Mouse (Mus musculus) ES-E14 (cell line): ENCODE results near the gene H2afz. TPM values are rescaled to one million over a fixed set of nuclear protein-coding genes. Genes with fewer than 3 reads are reported as not detected.

Experiments used
- DNase-seq: peaks from one replicate; pipeline ENCODE4 v3.0.0-alpha.2; 2013; ENCODE audit warnings: low read depth, low spot score
- H3K27ac ChIP-seq: 2 replicates; pipeline ENCODE4 v1.5.1; 2012; ENCODE audit warnings: low read depth, mild to moderate bottlenecking, low read length, moderate library complexity, mixed read lengths; ENCODE audit not compliant: poor library complexity, insufficient read depth, severe bottlenecking
- H3K36me3 ChIP-seq: 2 replicates; pipeline ENCODE4 v1.6.1; 2012; ENCODE audit warnings: mild to moderate bottlenecking, low read length, moderate library complexity, mixed read lengths; ENCODE audit not compliant: control insufficient read depth, poor library complexity, insufficient read depth, severe bottlenecking
- H3K4me1 ChIP-seq, 2 experiments: fragments of 150-350 bp in 1 of 2; sonication (generic) in 1 of 2; 2 replicates each; pipeline ENCODE4 v1.6.1; 2012; ENCODE audit warnings: low read length in 2 of 2, mild to moderate bottlenecking in 1 of 2, mixed read lengths in 1 of 2; ENCODE audit not compliant: control insufficient read depth in 2 of 2, insufficient read depth in 2 of 2, poor library complexity in 1 of 2
- H3K4me3 ChIP-seq, 2 experiments: fragments of 150-350 bp in 1 of 2; sonication (generic) in 1 of 2; 2 replicates each; pipeline ENCODE4 v1.5.1; 2012; ENCODE audit warnings: low read length in 2 of 2, low read depth in 1 of 2, mild to moderate bottlenecking in 1 of 2, mixed read lengths in 1 of 2; ENCODE audit not compliant: insufficient read depth in 1 of 2, poor library complexity in 1 of 2, severe bottlenecking in 1 of 2
- H3K9ac ChIP-seq: 2 replicates; pipeline ENCODE4 v1.6.1; 2012; ENCODE audit warnings: low read depth, mild to moderate bottlenecking, low read length, mixed read lengths; ENCODE audit not compliant: poor library complexity, insufficient read depth, severe bottlenecking
- H3K9me3 ChIP-seq: fragments of 150-350 bp; sonication (generic); 2 replicates; pipeline ENCODE4 v1.6.1; 2012; ENCODE audit warnings: low read depth, mild to moderate bottlenecking, low read length; ENCODE audit not compliant: control insufficient read depth, insufficient read depth
- CHD2 ChIP-seq: IDR thresholded peaks from 2 replicates; pipeline ENCODE4 v1.6.1; 2014; ENCODE audit warnings: mild to moderate bottlenecking, low read depth, low read length, inconsistent platforms
- HCFC1 ChIP-seq: IDR thresholded peaks from 2 replicates; pipeline ENCODE4 v1.6.1; 2012; ENCODE audit warnings: low read length, inconsistent platforms, borderline replicate concordance; ENCODE audit not compliant: insufficient read depth
- MAFK ChIP-seq: IDR thresholded peaks from 2 replicates; pipeline ENCODE4 v1.6.1; 2014; ENCODE audit warnings: mild to moderate bottlenecking, low read depth, low read length, inconsistent platforms; ENCODE audit not compliant: insufficient read depth
- ZC3H11A ChIP-seq: IDR thresholded peaks from 2 replicates; pipeline ENCODE4 v1.6.1; 2012; ENCODE audit warnings: low read depth, mild to moderate bottlenecking, inconsistent platforms, low read length, borderline replicate concordance
- ZNF384 ChIP-seq: IDR thresholded peaks from 2 replicates; pipeline ENCODE4 v1.6.1; 2012; ENCODE audit warnings: low read depth, low read length, inconsistent platforms
- in situ Hi-C, 2 experiments: fragments of 600-800 bp; cut with MboI; formaldehyde crosslinking; loops; one replicate each; pipeline ENCODE4 v1.15.1; 2025; ENCODE audit warnings: low sequenced_read_pairs in 2 of 2, inconsistent platforms in 1 of 2; ENCODE audit not compliant: unreplicated experiment in 2 of 2
- total RNA-seq: library from RNA; depleted of rRNA; stranded (reverse); fragments of 300-350 nt; gene quantifications from 2 replicates; pipeline ENCODE4 v1.2.3, GENCODE M21; 2012

Gene H2afz
- total RNA-seq, 1 experiment = 1,847 TPM

- Histone ChIP-seq H3K36me3 (no peaks in the 10 kb centered on the region), H3K4me1 (peaks cover 9 to 12% of the 10 kb centered on the region in 2 experiments), H3K27ac (no peak overlapping the region; the same call in 1 of the 2 replicates), H3K4me3 (no peak overlapping the region), H3K9me3 (no peaks in the 10 kb centered on the region), H3K9ac (peak overlapping the region; percentile 30; the same call in 1 of the 2 replicates)
- no peak for TF ChIP-seq HCFC1
- no peak for TF ChIP-seq CHD2
- no peak for TF ChIP-seq ZNF384
- TF ChIP-seq ZC3H11A = no peak
- no peak for TF ChIP-seq MAFK
- in situ Hi-C loops = no loop called here
- DNase-seq = no peak
These were observed 36.6 kb upstream of the H2afz start for GRCm38 (mm10) chr3:137827678-137828077.

DNA sequence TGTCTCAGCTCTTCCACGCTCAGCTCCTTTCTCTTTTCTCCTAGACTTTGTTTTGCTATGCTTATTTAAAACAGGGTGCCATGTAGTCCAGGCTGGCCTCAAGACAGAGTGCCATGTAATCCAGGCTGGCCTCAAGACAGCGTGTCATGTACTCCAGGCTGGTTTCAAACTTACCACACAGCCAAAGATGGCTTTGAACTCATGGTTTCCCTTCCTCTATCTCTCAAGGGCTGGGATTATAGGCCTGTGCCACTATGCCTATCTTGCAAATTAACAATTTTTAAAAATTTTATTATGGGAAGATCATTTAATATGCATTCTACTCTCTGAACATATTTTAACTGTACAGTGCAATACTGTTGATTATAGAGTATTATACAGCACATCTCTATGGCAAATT, 33.1 kb upstream of the H2afz start:
- TF ChIP-seq ZC3H11A = no peak
- TF ChIP-seq ZNF384 = no peak
- no peak for TF ChIP-seq HCFC1
- H3K36me3 ChIP-seq = no peaks in the 10 kb centered on the region

GRCm38 (mm10) chr3:137833128-137833527, 31.2 kb upstream of the H2afz start:
- no peak overlapping the region for H3K4me3 ChIP-seq
- no peak overlapping the region for H3K9ac ChIP-seq
- peak overlapping the region; percentile 68; the same call in 1 of the 2 replicates for H3K27ac ChIP-seq
- peak; percentile 59 for DNase-seq
- no peaks in the 10 kb centered on the region for H3K9me3 ChIP-seq
- in situ Hi-C loops = no loop called here
- no peaks in the 10 kb centered on the region for H3K36me3 ChIP-seq
- no peak for TF ChIP-seq HCFC1
- TF ChIP-seq ZC3H11A = no peak
- no peak for TF ChIP-seq ZNF384
- TF ChIP-seq CHD2 = peak; percentile 29; the same call in 1 of the 2 replicates
- TF ChIP-seq MAFK = no peak
- peaks cover 13% of the 10 kb centered on the region in 2 experiments for H3K4me1 ChIP-seq

More for the DNA sequence above, 33.1 kb upstream of the H2afz start:
- Histone ChIP-seq H3K9me3 (no peaks in the 10 kb centered on the region), H3K27ac (no peak overlapping the region), H3K4me1 (peaks cover 15 to 18% of the 10 kb centered on the region in 2 experiments), H3K9ac (no peak overlapping the region), H3K4me3 (no peak overlapping the region)
- in situ Hi-C loops = no loop called here
- no peak for DNase-seq

DNA sequence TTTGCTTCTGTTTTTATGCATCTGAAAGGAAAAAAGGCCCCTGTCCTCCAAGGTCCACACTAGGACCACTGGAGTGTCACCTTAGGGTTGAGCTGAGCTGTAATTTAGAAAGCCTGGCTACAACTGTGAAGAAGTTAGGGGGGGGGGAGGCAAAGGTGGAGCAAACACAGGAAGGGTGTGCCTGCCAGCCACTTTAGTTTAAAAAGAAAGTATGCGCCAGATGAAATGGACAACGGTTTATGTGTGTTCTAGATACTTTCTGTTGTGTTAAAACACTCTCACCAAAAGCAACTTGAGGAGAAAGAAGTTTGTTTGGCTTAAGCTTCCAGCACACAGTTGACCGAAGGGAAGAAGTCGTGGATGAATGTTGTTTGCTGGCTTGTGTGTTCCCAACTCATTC, 30.6 kb upstream of the H2afz start:
- Histone ChIP-seq H3K4me3 (peak overlapping the region; percentile 2 to 22; a peak in 3 of 4 replicates), H3K36me3 (no peaks in the 10 kb centered on the region), H3K27ac (peak overlapping the region; percentile 89), H3K4me1 (peaks cover 12 to 13% of the 10 kb centered on the region in 2 experiments), H3K9ac (no peak overlapping the region; the same call in 1 of the 2 replicates), H3K9me3 (no peaks in the 10 kb centered on the region)
- peak; percentile 50 for DNase-seq
- TF ChIP-seq CHD2 = 0 out of 2 replicates have a peak, but pooled peaks have one; percentile 3
- no peak for TF ChIP-seq ZC3H11A
- in situ Hi-C loops = no loop called here

DNA sequence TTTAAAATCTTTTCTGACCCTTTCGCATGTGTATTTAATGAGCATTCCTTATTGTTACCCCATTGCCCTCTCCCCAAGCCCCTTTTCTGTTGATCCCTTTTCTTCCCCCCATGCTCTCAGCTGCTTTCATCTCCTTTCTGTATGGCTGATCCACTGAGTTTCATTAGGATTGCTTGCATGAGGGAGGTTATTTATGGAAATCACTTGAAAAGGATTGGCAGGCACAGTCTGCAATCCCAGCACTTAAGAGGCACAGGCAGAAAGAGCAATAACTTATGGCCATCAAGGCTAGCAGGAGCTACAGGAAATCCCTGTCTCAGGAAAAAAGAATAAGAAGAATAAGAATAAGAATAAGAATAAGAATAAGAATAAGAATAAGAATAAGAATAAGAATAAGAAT, 27.7 kb upstream of the H2afz start:
- no peak overlapping the region for H3K4me3 ChIP-seq
- in situ Hi-C loops = no loop called here
- no peak overlapping the region; the same call in 1 of the 2 replicates for H3K27ac ChIP-seq
- H3K36me3 ChIP-seq = no peaks in the 10 kb centered on the region
- no peak overlapping the region for H3K9ac ChIP-seq
- TF ChIP-seq ZC3H11A = no peak
- no peak for TF ChIP-seq ZNF384
- no peak for TF ChIP-seq MAFK
- no peak for TF ChIP-seq HCFC1
- no peak for TF ChIP-seq CHD2
- DNase-seq = no peak
- no peaks in the 10 kb centered on the region for H3K9me3 ChIP-seq
- peaks cover 6 to 11% of the 10 kb centered on the region in 2 experiments for H3K4me1 ChIP-seq
